Mouse (Mus musculus): ENCODE data around the gene Mier2. TPM values are rescaled to one million over a fixed set of nuclear protein-coding genes. Genes with fewer than 3 reads are reported as not detected.

The Mier2 gene
- polyA plus RNA-seq, 1 experiment from 2014 or later = 44.6 TPM

- Histone ChIP-seq H3K36me3 (ENCODE audit: control insufficient read depth, insufficient read depth, low read length) (peaks cover 55% of the 10 kb centered on the region), H3K9ac (ENCODE audit: low read depth, low read length) (no peak overlapping the region), H3K4me1 (ENCODE audit: control insufficient read depth, insufficient read depth, low read length) (peaks cover 16% of the 10 kb centered on the region), H3K27ac (replicated peaks; ENCODE audit: low read depth, low read length) (no peak overlapping the region), H3K4me3 (ENCODE audit: low read depth, low read length) (no peak overlapping the region), H3K27me3 (replicated peaks; ENCODE audit: control insufficient read depth, insufficient read depth, low read length) (no peaks in the 10 kb centered on the region), H3K4me2 (ENCODE audit: low read depth, low read length) (no peak overlapping the region), H3K9me3 (ENCODE audit: control insufficient read depth, low read length) (no peaks in the 10 kb centered on the region)
- 93% methylated on average over 18 of the region's 18 CpGs for WGBS
- DNase-seq (ENCODE audit: low spot score) (no peak), ATAC-seq (ENCODE audit: low read depth) (no peak)
These were observed 5.9 kb downstream of the Mier2 start for GRCm38 (mm10) chr10:79548971-79549723.

DNA sequence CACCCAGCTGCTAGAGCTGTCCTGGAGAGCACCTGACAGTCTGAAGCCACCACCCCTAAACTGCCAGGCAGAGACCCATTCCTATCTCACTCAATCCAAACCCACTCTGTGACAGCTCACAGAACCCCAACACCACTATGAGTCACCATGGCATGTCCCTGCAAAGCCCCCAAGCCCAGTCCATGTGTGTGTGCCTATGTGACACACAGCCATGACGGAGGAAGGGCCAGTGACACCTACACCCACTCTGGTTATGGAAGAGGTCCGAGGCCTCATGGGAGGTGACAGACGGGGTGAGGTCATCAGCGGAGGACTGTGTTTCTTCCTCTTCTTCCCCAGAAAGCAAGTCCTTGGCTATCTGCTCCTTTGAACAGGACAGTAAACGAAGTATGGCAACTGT, 6.5 kb downstream of the Mier2 start:
- Histone ChIP-seq H3K9me3 (ENCODE audit: control insufficient read depth, low read length) (no peaks in the 10 kb centered on the region), H3K9ac (ENCODE audit: low read depth, low read length) (no peak overlapping the region), H3K4me2 (ENCODE audit: low read depth, low read length) (no peak overlapping the region), H3K4me1 (ENCODE audit: control insufficient read depth, insufficient read depth, low read length) (peaks cover 12% of the 10 kb centered on the region), H3K27me3 (replicated peaks; ENCODE audit: control insufficient read depth, insufficient read depth, low read length) (no peaks in the 10 kb centered on the region), H3K36me3 (ENCODE audit: control insufficient read depth, insufficient read depth, low read length) (peaks cover 61% of the 10 kb centered on the region), H3K27ac (replicated peaks; ENCODE audit: low read depth, low read length) (no peak overlapping the region), H3K4me3 (ENCODE audit: low read depth, low read length) (no peak overlapping the region)
- no peak for ATAC-seq (ENCODE audit: low read depth)
- DNase-seq (ENCODE audit: low spot score) = no peak
- 96% methylated on average over 5 of the region's 5 CpGs for WGBS

- Histone ChIP-seq H3K9ac (ENCODE audit: low read depth, low read length) (no peak overlapping the region), H3K27me3 (replicated peaks; ENCODE audit: control insufficient read depth, insufficient read depth, low read length) (no peaks in the 10 kb centered on the region), H3K9me3 (ENCODE audit: control insufficient read depth, low read length) (no peaks in the 10 kb centered on the region), H3K36me3 (ENCODE audit: control insufficient read depth, insufficient read depth, low read length) (peaks cover 74% of the 10 kb centered on the region), H3K27ac (replicated peaks; ENCODE audit: low read depth, low read length) (no peak overlapping the region), H3K4me3 (ENCODE audit: low read depth, low read length) (no peak overlapping the region), H3K4me1 (ENCODE audit: control insufficient read depth, insufficient read depth, low read length) (no peaks in the 10 kb centered on the region), H3K4me2 (ENCODE audit: low read depth, low read length) (no peak overlapping the region)
- ATAC-seq (ENCODE audit: low read depth) (no peak), DNase-seq (ENCODE audit: low spot score) (no peak)
- 68% methylated on average over 4 of the region's 5 CpGs for WGBS
These were observed 7.8 kb downstream of the Mier2 start for GRCm38 (mm10) chr10:79547148-79547675.

- Histone ChIP-seq H3K27me3 (replicated peaks; ENCODE audit: control insufficient read depth, insufficient read depth, low read length) (no peaks in the 10 kb centered on the region), H3K4me2 (ENCODE audit: low read depth, low read length) (no peak overlapping the region), H3K9me3 (ENCODE audit: control insufficient read depth, low read length) (no peaks in the 10 kb centered on the region), H3K4me3 (ENCODE audit: low read depth, low read length) (no peak overlapping the region), H3K36me3 (ENCODE audit: control insufficient read depth, insufficient read depth, low read length) (peaks cover 81% of the 10 kb centered on the region), H3K27ac (replicated peaks; ENCODE audit: low read depth, low read length) (no peak overlapping the region), H3K9ac (ENCODE audit: low read depth, low read length) (no peak overlapping the region), H3K4me1 (ENCODE audit: control insufficient read depth, insufficient read depth, low read length) (no peaks in the 10 kb centered on the region)
- no peak for ATAC-seq (ENCODE audit: low read depth)
- 93% methylated on average over 11 of the region's 11 CpGs for whole genome bisulfite sequencing
- DNase-seq (ENCODE audit: low spot score) = no peak
These were observed 8.5 kb downstream of the Mier2 start for GRCm38 (mm10) chr10:79546483-79546882.

GRCm38 (mm10) chr10:79545891-79546290, 9.1 kb downstream of the Mier2 start:
- Histone ChIP-seq H3K4me1 (ENCODE audit: control insufficient read depth, insufficient read depth, low read length) (no peaks in the 10 kb centered on the region), H3K9ac (ENCODE audit: low read depth, low read length) (no peak overlapping the region), H3K4me2 (ENCODE audit: low read depth, low read length) (no peak overlapping the region), H3K36me3 (ENCODE audit: control insufficient read depth, insufficient read depth, low read length) (peaks cover 87% of the 10 kb centered on the region), H3K9me3 (ENCODE audit: control insufficient read depth, low read length) (no peaks in the 10 kb centered on the region), H3K4me3 (ENCODE audit: low read depth, low read length) (no peak overlapping the region), H3K27me3 (replicated peaks; ENCODE audit: control insufficient read depth, insufficient read depth, low read length) (no peaks in the 10 kb centered on the region), H3K27ac (replicated peaks; ENCODE audit: low read depth, low read length) (no peak overlapping the region)
- DNase-seq (ENCODE audit: low spot score) (no peak), ATAC-seq (ENCODE audit: low read depth) (no peak)
- 84% methylated on average over 12 of the region's 12 CpGs for WGBS

GRCm38 (mm10) chr10:79544631-79545030, 10.4 kb downstream of the Mier2 start:
- H3K4me1 ChIP-seq (ENCODE audit: control insufficient read depth, insufficient read depth, low read length) = no peaks in the 10 kb centered on the region
- ATAC-seq (ENCODE audit: low read depth) (no peak), DNase-seq (ENCODE audit: low spot score) (no peak)
- H3K4me2 ChIP-seq (ENCODE audit: low read depth, low read length) = no peak overlapping the region
- 94% methylated on average over 4 of the region's 5 CpGs for WGBS
- H3K9ac ChIP-seq (ENCODE audit: low read depth, low read length) = no peak overlapping the region
- H3K36me3 ChIP-seq (ENCODE audit: control insufficient read depth, insufficient read depth, low read length) = peaks cover 96% of the 10 kb centered on the region
- H3K27me3 ChIP-seq (replicated peaks; ENCODE audit: control insufficient read depth, insufficient read depth, low read length) = no peaks in the 10 kb centered on the region
- H3K9me3 ChIP-seq (ENCODE audit: control insufficient read depth, low read length) = no peaks in the 10 kb centered on the region
- H3K4me3 ChIP-seq (ENCODE audit: low read depth, low read length) = no peak overlapping the region
- H3K27ac ChIP-seq (replicated peaks; ENCODE audit: low read depth, low read length) = no peak overlapping the region

GRCm38 (mm10) chr10:79543884-79544597, 11.0 kb downstream of the Mier2 start:
- Histone ChIP-seq H3K9me3 (ENCODE audit: control insufficient read depth, low read length) (no peaks in the 10 kb centered on the region), H3K4me1 (ENCODE audit: control insufficient read depth, insufficient read depth, low read length) (no peaks in the 10 kb centered on the region), H3K4me3 (ENCODE audit: low read depth, low read length) (no peak overlapping the region), H3K27ac (replicated peaks; ENCODE audit: low read depth, low read length) (no peak overlapping the region), H3K9ac (ENCODE audit: low read depth, low read length) (no peak overlapping the region), H3K36me3 (ENCODE audit: control insufficient read depth, insufficient read depth, low read length) (peaks cover 96% of the 10 kb centered on the region), H3K4me2 (ENCODE audit: low read depth, low read length) (no peak overlapping the region), H3K27me3 (replicated peaks; ENCODE audit: control insufficient read depth, insufficient read depth, low read length) (no peaks in the 10 kb centered on the region)
- DNase-seq (ENCODE audit: low spot score) = no peak
- WGBS = 87% methylated on average over 9 of the region's 9 CpGs
- ATAC-seq (ENCODE audit: low read depth) = no peak

- Histone ChIP-seq H3K4me2 (ENCODE audit: low read depth, low read length) (no peak overlapping the region), H3K27me3 (replicated peaks; ENCODE audit: control insufficient read depth, insufficient read depth, low read length) (no peaks in the 10 kb centered on the region), H3K9ac (ENCODE audit: low read depth, low read length) (no peak overlapping the region), H3K36me3 (ENCODE audit: control insufficient read depth, insufficient read depth, low read length) (peaks cover 87% of the 10 kb centered on the region), H3K27ac (replicated peaks; ENCODE audit: low read depth, low read length) (no peak overlapping the region), H3K4me3 (ENCODE audit: low read depth, low read length) (no peak overlapping the region), H3K4me1 (ENCODE audit: control insufficient read depth, insufficient read depth, low read length) (no peaks in the 10 kb centered on the region), H3K9me3 (ENCODE audit: control insufficient read depth, low read length) (no peaks in the 10 kb centered on the region)
- ATAC-seq (ENCODE audit: low read depth) (no peak), DNase-seq (ENCODE audit: low spot score) (no peak)
- WGBS = 93% methylated on average over 11 of the region's 11 CpGs
These were observed 12.8 kb downstream of the Mier2 start for GRCm38 (mm10) chr10:79542171-79542570.
